Mouse (Mus musculus): Measurements from ENCODE around the gene Tfcp2l1.
"Not testable (repeated sequence)": the region's sequence is repeated elsewhere in the genome, so short reads cannot be mapped to it uniquely, and the experiment has no call there.

The Tfcp2l1 gene

GRCm38 (mm10) chr1:118627781-118628464 is at the start of gene Tfcp2l1:
Gene Tfcp2l1 (plus strand): TSS chr1:118627945.
- DNase-seq (ENCODE audit: low spot score): no peak

- DNase-seq (ENCODE audit: low spot score): no peak
Measured at GRCm38 (mm10) chr1:118580174-118580702, 47.5 kb upstream of the Tfcp2l1 start.

GRCm38 (mm10) chr1:118581179-118581578 is 46.6 kb upstream of the Tfcp2l1 start:
- DNase-seq (ENCODE audit: low spot score): no peak

- DNase-seq (ENCODE audit: low spot score): peak; percentile 5
Measured at GRCm38 (mm10) chr1:118589721-118590120, 38.0 kb upstream of the Tfcp2l1 start.

GRCm38 (mm10) chr1:118592933-118593332 is 34.8 kb upstream of the Tfcp2l1 start:
- DNase-seq (ENCODE audit: low spot score): no peak

GRCm38 (mm10) chr1:118595395-118595794 is 32.4 kb upstream of the Tfcp2l1 start:
- DNase-seq (ENCODE audit: low spot score): no peak

GRCm38 (mm10) chr1:118597475-118598213 is 30.1 kb upstream of the Tfcp2l1 start:
- no peak for DNase-seq (ENCODE audit: low spot score)

- no peak for DNase-seq (ENCODE audit: low spot score)
Measured at GRCm38 (mm10) chr1:118598339-118598738, 29.4 kb upstream of the Tfcp2l1 start.

GRCm38 (mm10) chr1:118613631-118614183 is 14.0 kb upstream of the Tfcp2l1 start:
- DNase-seq (ENCODE audit: low spot score): no peak

- DNase-seq (ENCODE audit: low spot score): not testable (repeated sequence)
Measured at GRCm38 (mm10) chr1:118621055-118621454, 6.7 kb upstream of the Tfcp2l1 start.

- DNase-seq (ENCODE audit: low spot score): no peak
Measured at GRCm38 (mm10) chr1:118622857-118623256, 4.9 kb upstream of the Tfcp2l1 start.

- DNase-seq (ENCODE audit: low spot score): no peak
Measured at GRCm38 (mm10) chr1:118625461-118625860, 2.3 kb upstream of the Tfcp2l1 start.

- no peak for DNase-seq (ENCODE audit: low spot score)
Measured at GRCm38 (mm10) chr1:118625921-118626320, 1.8 kb upstream of the Tfcp2l1 start.

- DNase-seq (ENCODE audit: low spot score): no peak
Measured at GRCm38 (mm10) chr1:118626452-118626851, 1.3 kb upstream of the Tfcp2l1 start.

GRCm38 (mm10) chr1:118633415-118633980 is 5.8 kb downstream of the Tfcp2l1 start:
- DNase-seq (ENCODE audit: low spot score): no peak

- DNase-seq (ENCODE audit: low spot score): no peak
Measured at GRCm38 (mm10) chr1:118642296-118642999, 14.7 kb downstream of the Tfcp2l1 start.

GRCm38 (mm10) chr1:118643138-118643979 is 15.6 kb downstream of the Tfcp2l1 start:
- peak; percentile 10 for DNase-seq (ENCODE audit: low spot score)

- DNase-seq (ENCODE audit: low spot score): no peak
Measured at GRCm38 (mm10) chr1:118645701-118646100, 18.0 kb downstream of the Tfcp2l1 start.

- DNase-seq (ENCODE audit: low spot score): no peak
Measured at GRCm38 (mm10) chr1:118648015-118648414, 20.3 kb downstream of the Tfcp2l1 start.

- no peak for DNase-seq (ENCODE audit: low spot score)
Measured at GRCm38 (mm10) chr1:118649933-118650770, 22.4 kb downstream of the Tfcp2l1 start.
